Mouse (Mus musculus) embryonic fibroblast, embryonic 13.5 days (primary cell): Measurements from ENCODE around the gene Sik2.

Experiments used
- CTCF ChIP-seq: IDR thresholded peaks from 2 replicates; pipeline ENCODE4 v1.5.1; 2011; ENCODE audit warnings: mild to moderate bottlenecking, control low read depth, low read length, moderate library complexity, borderline replicate concordance; ENCODE audit not compliant: insufficient read depth
- POLR2A ChIP-seq: IDR thresholded peaks from 2 replicates; pipeline ENCODE4 v1.6.1; 2011; ENCODE audit warnings: low read depth, mild to moderate bottlenecking, control low read depth, low read length, moderate library complexity

- TF ChIP-seq POLR2A = no peak
- no peak for TF ChIP-seq CTCF
These were observed 135.7 kb downstream of the Sik2 start for GRCm38 (mm10) chr9:50873210-50873609.
